In genomic region chr5:90908983-90909382, GRCm38 (mm10) we compare ENCODE assay signal across 8 mouse cellular contexts. TPM values are rescaled to one million over a fixed set of nuclear protein-coding genes. Genes with fewer than 3 reads are reported as not detected.
A peak's percentile ranks its signal among the peaks of the same experiment; 100 is the strongest.
DNase-seq lines count a peak whose midpoint lies in the region; ATAC-seq and TF ChIP-seq lines count a peak whose summit lies in the region.

No protein-coding gene starts in this region.

- H3K9ac ChIP-seq in liver, embryonic 14.5 days (replicated peaks), result no peak overlapping the region
- no peak overlapping the region for H3K9ac ChIP-seq in neural tube, embryonic 15.5 days (replicated peaks)

- no peak overlapping the region for H3K27ac ChIP-seq in liver, embryonic 14.5 days
- no peak overlapping the region for H3K27ac ChIP-seq in neural tube, embryonic 15.5 days (replicated peaks)

- no peaks in the 10 kb centered on the region for H3K9me3 ChIP-seq in liver, embryonic 14.5 days (ENCODE audit: control insufficient read depth, low read length)
- H3K9me3 ChIP-seq in neural tube, embryonic 15.5 days (replicated peaks), result no peaks in the 10 kb centered on the region

- no peaks in the 10 kb centered on the region for H3K36me3 ChIP-seq in liver, embryonic 14.5 days (replicated peaks; ENCODE audit: control insufficient read depth, insufficient read depth, low read depth)
- no peaks in the 10 kb centered on the region for H3K36me3 ChIP-seq in neural tube, embryonic 15.5 days

- no peaks in the 10 kb centered on the region; the same call in 1 of the 2 replicates for H3K27me3 ChIP-seq in liver, embryonic 14.5 days (ENCODE audit: control insufficient read depth, insufficient read depth, low read length)
- peaks cover 10% of the 10 kb centered on the region; the same call in 1 of the 2 replicates for H3K27me3 ChIP-seq in neural tube, embryonic 15.5 days (replicated peaks)

- no peak overlapping the region for H3K4me2 ChIP-seq in liver, embryonic 14.5 days (ENCODE audit: low read depth)
- H3K4me2 ChIP-seq in neural tube, embryonic 15.5 days, result no peak overlapping the region

- no peak overlapping the region for H3K4me3 ChIP-seq in liver, embryonic 14.5 days (ENCODE audit: insufficient read depth in 1 of 2, low read depth in 2 of 2, low read length in 2 of 2)
- no peak overlapping the region for H3K4me3 ChIP-seq in neural tube, embryonic 15.5 days (replicated peaks)

- peak; percentile 85 for DNase-seq in CD4-positive, CD25-positive, alpha-beta regulatory T cell, adult 2 months (ENCODE audit: low read depth, low spot score)
- DNase-seq in MEL-GATA-1-ER (ENCODE audit: extremely low read depth, low read depth) (peak; percentile 33), adipocyte (ENCODE audit: low spot score) (no peak)
- peak; percentile 74 to 83 for DNase-seq in cerebellum, postnatal 25 days
- peak; percentile 63 for DNase-seq in gastrocnemius, postnatal 10 days
- DNase-seq in kidney, adult 9 months, result peak; percentile 73
- no peak for DNase-seq in liver, embryonic 14.5 days (ENCODE audit: low read depth in 3 of 3, low spot score in 3 of 3)

- 1% methylated on average over 2 of the region's 2 CpGs for WGBS in liver, embryonic 14.5 days (ENCODE audit: insufficient replicate concordance)
- 0% methylated on average over 2 of the region's 2 CpGs for WGBS in neural tube, embryonic 15.5 days

- ATAC-seq in liver, embryonic 14.5 days (ENCODE audit: insufficient read depth), result no peak
- peak; percentile 72; the same call in 1 of the 2 replicates for ATAC-seq in neural tube, embryonic 15.5 days (ENCODE audit: low FRiP score)

- TF ChIP-seq CTCF in liver, embryonic 14.5 days (IDR thresholded peaks at IDR 0.05; ENCODE audit: low read depth), result peak; percentile 74

- H3K4me1 ChIP-seq in liver, embryonic 14.5 days (replicated peaks; ENCODE audit: control insufficient read depth in 2 of 2, insufficient read depth in 2 of 2, low read length in 1 of 2), result no peaks in the 10 kb centered on the region
- H3K4me1 ChIP-seq in neural tube, embryonic 15.5 days, result no peaks in the 10 kb centered on the region

- TF ChIP-seq EP300 in liver, embryonic 14.5 days (IDR thresholded peaks at IDR 0.05; ENCODE audit: low read depth), result no peak

RNA-seq across cellular contexts. Expression of gene Cxcl2, which starts 5.3 kb away (rescaled TPM):
- under 1 TPM in 1 of 2 experiments, not detected in 1; 0.25 TPM for total RNA-seq in gastrocnemius, postnatal 10 days (2021)
- polyA plus RNA-seq in liver, embryonic 14.5 days (2012; rRNA removed), result 0.03 and 0.24 TPM in 2 replicates
- not detected in 2 replicates for polyA plus RNA-seq in liver, embryonic 14.5 days (2014; fragmentation: Nextera tagmentation; extraction: Ambion mirVana)
- polyA plus RNA-seq in neural tube, embryonic 15.5 days (2015; fragmentation: Nextera tagmentation; extraction: Ambion mirVana), result not detected in 2 replicates

RNA-seq across cellular contexts. Expression of gene Cxcl1, which starts 17.9 kb away (rescaled TPM):
- total RNA-seq in gastrocnemius, postnatal 10 days (2021), result under 1 TPM in 1 of 2 experiments, not detected in 1; 0.35 TPM
- polyA plus RNA-seq in liver, embryonic 14.5 days (2012; rRNA removed), result 1.5 and 2.5 TPM in 2 replicates
- polyA plus RNA-seq in liver, embryonic 14.5 days (2014; fragmentation: Nextera tagmentation; extraction: Ambion mirVana), result 1.8 and 5.9 TPM in 2 replicates
- polyA plus RNA-seq in neural tube, embryonic 15.5 days (2015; fragmentation: Nextera tagmentation; extraction: Ambion mirVana), result 0.27 and 0.63 TPM in 2 replicates

RNA-seq across cellular contexts. Expression of gene Mthfd2l, which starts 21.9 kb away (rescaled TPM):
- total RNA-seq in gastrocnemius, postnatal 10 days (2021), result 10 to 100 TPM; 13.5 to 17.0 TPM
- polyA plus RNA-seq in liver, embryonic 14.5 days (2012; rRNA removed), result 3.7 and 4.4 TPM in 2 replicates
- polyA plus RNA-seq in liver, embryonic 14.5 days (2014; fragmentation: Nextera tagmentation; extraction: Ambion mirVana), result 9.1 and 9.2 TPM in 2 replicates
- 76.4 and 86.6 TPM in 2 replicates for polyA plus RNA-seq in neural tube, embryonic 15.5 days (2015; fragmentation: Nextera tagmentation; extraction: Ambion mirVana)

Comparison
In these comparisons a context has a peak if more than half of its experiments do, and no peak if none do; other contexts are left out.
1. DNase-seq: peak in CD4-positive, CD25-positive, alpha-beta regulatory T cell, adult 2 months (single experiment), MEL-GATA-1-ER (single experiment), cerebellum, postnatal 25 days (2 of 2), gastrocnemius, postnatal 10 days (single experiment) and kidney, adult 9 months (single experiment); none in liver, embryonic 14.5 days (0 of 3) and adipocyte (single experiment).